Comparison of ENCODE assay signal across 8 mouse cellular contexts in the genomic region with DNA sequence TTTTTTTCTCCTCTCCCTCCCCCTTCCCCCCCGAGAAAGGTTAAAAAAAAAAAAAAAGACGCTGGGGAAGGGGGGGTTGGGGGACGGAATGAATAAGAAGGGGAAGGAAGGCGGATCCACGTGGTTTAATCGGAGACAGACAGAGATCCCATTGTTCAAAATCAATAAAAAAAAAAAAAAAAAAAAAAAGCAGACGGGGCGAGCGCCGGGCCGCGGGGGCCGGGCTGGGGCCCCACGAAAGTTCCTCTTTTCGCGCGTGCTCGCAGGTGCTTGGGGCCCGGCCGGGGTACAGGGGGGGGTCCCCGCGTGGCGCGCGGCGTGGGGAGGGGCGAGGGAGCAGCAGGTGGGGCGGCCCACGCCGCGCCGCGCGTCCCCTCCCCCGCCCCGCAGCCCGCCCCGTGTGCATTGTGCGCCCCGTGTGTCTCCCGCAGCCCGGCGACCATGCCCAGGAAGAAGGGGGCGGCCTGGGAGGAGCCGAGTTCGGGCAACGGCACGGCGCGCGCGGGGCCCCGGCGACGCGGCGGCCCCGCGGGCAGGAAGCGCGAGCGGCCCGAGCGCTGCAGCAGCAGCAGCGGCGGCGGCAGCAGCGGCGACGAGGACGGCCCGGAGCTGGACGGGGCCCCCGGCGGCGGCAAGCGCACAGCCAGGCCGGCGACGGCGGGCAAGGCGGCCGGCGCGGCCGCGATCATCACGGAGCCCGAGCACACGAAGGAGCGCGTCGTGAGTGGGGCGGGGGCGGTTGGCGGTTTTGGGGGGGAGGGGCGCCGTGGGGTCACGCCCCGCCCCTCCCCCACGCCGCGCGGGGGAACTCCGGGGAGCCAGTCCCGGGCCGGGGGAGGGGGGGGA. TPM values are rescaled to one million over a fixed set of nuclear protein-coding genes. Genes with fewer than 3 reads are reported as not detected.
DNase-seq lines count a peak whose midpoint lies in the region; ATAC-seq and TF ChIP-seq lines count a peak whose summit lies in the region.

No protein-coding gene starts in this region.

- peak overlapping the region; percentile 92 for H3K4me3 ChIP-seq in lung, embryonic 14.5 days (ENCODE audit: low read depth, low read length)
- H3K4me3 ChIP-seq in heart, postnatal 0 days (ENCODE audit: low read depth, low read length) = peak overlapping the region; percentile 95
- peak overlapping the region; percentile 86 for H3K4me3 ChIP-seq in limb, embryonic 15.5 days

- peaks cover 25% of the 10 kb centered on the region for H3K36me3 ChIP-seq in lung, embryonic 14.5 days (ENCODE audit: insufficient read depth)
- H3K36me3 ChIP-seq in heart, postnatal 0 days (replicated peaks; ENCODE audit: control insufficient read depth, insufficient read depth, low read length) = no peaks in the 10 kb centered on the region; the same call in 1 of the 2 replicates
- peaks cover 9% of the 10 kb centered on the region; the same call in 1 of the 2 replicates for H3K36me3 ChIP-seq in limb, embryonic 15.5 days

- 0 out of 2 replicates have a peak, but pooled peaks cover 11% of the 10 kb centered on the region for H3K4me1 ChIP-seq in lung, embryonic 14.5 days (ENCODE audit: insufficient read depth)
- H3K4me1 ChIP-seq in heart, postnatal 0 days (ENCODE audit: control insufficient read depth, insufficient read depth) = peaks cover 16% of the 10 kb centered on the region; the same call in 1 of the 2 replicates
- H3K4me1 ChIP-seq in limb, embryonic 15.5 days = peaks cover 47% of the 10 kb centered on the region

- 0 out of 2 replicates have a peak, but pooled peaks cover 5% of the 10 kb centered on the region for H3K27me3 ChIP-seq in lung, embryonic 14.5 days (ENCODE audit: insufficient read depth, low read length)
- H3K27me3 ChIP-seq in heart, postnatal 0 days (ENCODE audit: control insufficient read depth, insufficient read depth, low read length) = peaks cover 9% of the 10 kb centered on the region; the same call in 1 of the 2 replicates
- no peaks in the 10 kb centered on the region; the same call in 1 of the 2 replicates for H3K27me3 ChIP-seq in limb, embryonic 15.5 days

- H3K4me2 ChIP-seq in lung, embryonic 14.5 days = peak overlapping the region; percentile 92
- H3K4me2 ChIP-seq in heart, postnatal 0 days (ENCODE audit: low read depth, low read length) = peak overlapping the region; percentile 97
- peak overlapping the region; percentile 81 for H3K4me2 ChIP-seq in limb, embryonic 15.5 days

- peak overlapping the region; percentile 99 for H3K27ac ChIP-seq in lung, embryonic 14.5 days (ENCODE audit: low read depth)
- H3K27ac ChIP-seq in heart, postnatal 0 days (ENCODE audit: low read depth) = peak overlapping the region; percentile 93
- H3K27ac ChIP-seq in limb, embryonic 15.5 days = peak overlapping the region; percentile 98

- TF ChIP-seq CTCF in lung, embryonic 14.5 days (IDR thresholded peaks at IDR 0.05; ENCODE audit: low read depth) = no peak
- TF ChIP-seq CTCF in brain, embryonic 14.5 days (IDR thresholded peaks at IDR 0.05; ENCODE audit: borderline replicate concordance, extremely low read depth, insufficient read depth, insufficient read length) = no peak
- no peak for TF ChIP-seq CTCF in heart, postnatal 0 days (IDR thresholded peaks at IDR 0.05; ENCODE audit: low read depth)

- WGBS in lung, embryonic 14.5 days = under 1% methylated on average over 89 of the region's 107 CpGs
- WGBS in heart, postnatal 0 days = under 1% methylated on average over 36 of the region's 107 CpGs
- under 1% methylated on average over 60 of the region's 107 CpGs for WGBS in limb, embryonic 15.5 days

- TF ChIP-seq POLR2A in brain, embryonic 14.5 days (IDR thresholded peaks at IDR 0.05; ENCODE audit: borderline replicate concordance, extremely low read depth, insufficient read depth, insufficient read length, poor library complexity, severe bottlenecking) = no peak

- peak overlapping the region; percentile 94 for H3K9ac ChIP-seq in lung, embryonic 14.5 days
- H3K9ac ChIP-seq in heart, postnatal 0 days (replicated peaks; ENCODE audit: low read depth, low read length) = peak overlapping the region; percentile 86
- H3K9ac ChIP-seq in limb, embryonic 15.5 days = peak overlapping the region; percentile 92

- no peaks in the 10 kb centered on the region for H3K9me3 ChIP-seq in lung, embryonic 14.5 days (ENCODE audit: low read depth, low read length)
- no peaks in the 10 kb centered on the region for H3K9me3 ChIP-seq in heart, postnatal 0 days (replicated peaks; ENCODE audit: control insufficient read depth, low read length)
- no peaks in the 10 kb centered on the region for H3K9me3 ChIP-seq in limb, embryonic 15.5 days

- ATAC-seq in lung, embryonic 14.5 days (ENCODE audit: insufficient read depth) = peak; percentile 12
- peak; percentile 9 for ATAC-seq in heart, postnatal 0 days (ENCODE audit: insufficient read depth, low read depth)
- 0 out of 2 replicates have a peak, but pooled peaks have one; percentile 2 for ATAC-seq in limb, embryonic 15.5 days (ENCODE audit: insufficient number of reproducible peaks, low FRiP score, low TSS enrichment, low read depth)

- peak; percentile 58 for DNase-seq in lung, embryonic 14.5 days
- no peak for DNase-seq in lung, postnatal 25 days (ENCODE audit: low spot score)
- peak; percentile 40 for DNase-seq in brain, embryonic 14.5 days (ENCODE audit: low read depth)
- no peak for DNase-seq in heart, postnatal 0 days (ENCODE audit: low spot score)
- peak; percentile 77 for DNase-seq in naive thymus-derived CD4-positive, alpha-beta T cell, adult 2 months (ENCODE audit: low read depth)
- DNase-seq in thymus, postnatal 10 days (ENCODE audit: low spot score in 2 of 2) = peak; percentile 58 to 62
- DNase-seq in layer of hippocampus, adult 11-12 months (ENCODE audit: low spot score) = no peak

- no peak for TF ChIP-seq EP300 in heart, postnatal 0 days (IDR thresholded peaks at IDR 0.05; ENCODE audit: low read depth)

RNA-seq across cellular contexts. Expression of a gene that starts 1.6 kb away (rescaled TPM):
- 54.9 and 62.8 TPM in 2 replicates for polyA plus RNA-seq in lung, embryonic 14.5 days (2014; fragmentation: Nextera tagmentation; extraction: Ambion mirVana)
- 104 and 106 TPM in 2 replicates for polyA plus RNA-seq in brain, embryonic 14.5 days (2012; rRNA removed)
- 36.4 and 36.9 TPM in 2 replicates for total RNA-seq in heart, postnatal 0 days (2014; rRNA removed; ENCODE audit: low replicate concordance)
- polyA plus RNA-seq in heart, postnatal 0 days (2015; fragmentation: Nextera tagmentation; extraction: Ambion mirVana) = 4.4 and 4.8 TPM in 2 replicates
- 31.0 and 32.5 TPM in 2 replicates for polyA plus RNA-seq in limb, embryonic 15.5 days (2015; fragmentation: Nextera tagmentation; extraction: Ambion mirVana)

RNA-seq across cellular contexts. Expression of a gene that starts 36.1 kb away (rescaled TPM):
- polyA plus RNA-seq in lung, embryonic 14.5 days (2014; fragmentation: Nextera tagmentation; extraction: Ambion mirVana) = 13.5 and 16.1 TPM in 2 replicates
- 43.4 and 45.9 TPM in 2 replicates for polyA plus RNA-seq in brain, embryonic 14.5 days (2012; rRNA removed)
- total RNA-seq in heart, postnatal 0 days (2014; rRNA removed; ENCODE audit: low replicate concordance) = 46.8 and 52.8 TPM in 2 replicates
- 12.1 and 15.4 TPM in 2 replicates for polyA plus RNA-seq in heart, postnatal 0 days (2015; fragmentation: Nextera tagmentation; extraction: Ambion mirVana)
- polyA plus RNA-seq in limb, embryonic 15.5 days (2015; fragmentation: Nextera tagmentation; extraction: Ambion mirVana) = 22.4 and 23.0 TPM in 2 replicates

RNA-seq across cellular contexts. Expression of a gene that starts 40.5 kb away (rescaled TPM):
- not detected in 2 replicates for polyA plus RNA-seq in lung, embryonic 14.5 days (2014; fragmentation: Nextera tagmentation; extraction: Ambion mirVana)
- polyA plus RNA-seq in brain, embryonic 14.5 days (2012; rRNA removed) = 0.04 TPM in 1 of 2 replicates, not detected in the other
- total RNA-seq in heart, postnatal 0 days (2014; rRNA removed; ENCODE audit: low replicate concordance) = not detected in 2 replicates
- 0.07 TPM in 1 of 2 replicates, not detected in the other for polyA plus RNA-seq in heart, postnatal 0 days (2015; fragmentation: Nextera tagmentation; extraction: Ambion mirVana)
- polyA plus RNA-seq in limb, embryonic 15.5 days (2015; fragmentation: Nextera tagmentation; extraction: Ambion mirVana) = not detected in 2 replicates

Comparison
In these comparisons a context has a peak if more than half of its experiments do, and no peak if none do; other contexts are left out.
1. DNase-seq: peak in lung, embryonic 14.5 days (single experiment), brain, embryonic 14.5 days (single experiment), naive thymus-derived CD4-positive, alpha-beta T cell, adult 2 months (single experiment) and thymus, postnatal 10 days (2 of 2); none in lung, postnatal 25 days (single experiment), heart, postnatal 0 days (single experiment) and layer of hippocampus, adult 11-12 months (single experiment).
2. Peak in every context shown above with its lines, with median percentiles within 50 percentile points of each other: ATAC-seq, H3K27ac ChIP-seq, H3K4me2 ChIP-seq, H3K4me3 ChIP-seq and H3K9ac ChIP-seq.